Mouse (Mus musculus): ENCODE results near the gene Hoxd11.

Gene Hoxd11

DNA sequence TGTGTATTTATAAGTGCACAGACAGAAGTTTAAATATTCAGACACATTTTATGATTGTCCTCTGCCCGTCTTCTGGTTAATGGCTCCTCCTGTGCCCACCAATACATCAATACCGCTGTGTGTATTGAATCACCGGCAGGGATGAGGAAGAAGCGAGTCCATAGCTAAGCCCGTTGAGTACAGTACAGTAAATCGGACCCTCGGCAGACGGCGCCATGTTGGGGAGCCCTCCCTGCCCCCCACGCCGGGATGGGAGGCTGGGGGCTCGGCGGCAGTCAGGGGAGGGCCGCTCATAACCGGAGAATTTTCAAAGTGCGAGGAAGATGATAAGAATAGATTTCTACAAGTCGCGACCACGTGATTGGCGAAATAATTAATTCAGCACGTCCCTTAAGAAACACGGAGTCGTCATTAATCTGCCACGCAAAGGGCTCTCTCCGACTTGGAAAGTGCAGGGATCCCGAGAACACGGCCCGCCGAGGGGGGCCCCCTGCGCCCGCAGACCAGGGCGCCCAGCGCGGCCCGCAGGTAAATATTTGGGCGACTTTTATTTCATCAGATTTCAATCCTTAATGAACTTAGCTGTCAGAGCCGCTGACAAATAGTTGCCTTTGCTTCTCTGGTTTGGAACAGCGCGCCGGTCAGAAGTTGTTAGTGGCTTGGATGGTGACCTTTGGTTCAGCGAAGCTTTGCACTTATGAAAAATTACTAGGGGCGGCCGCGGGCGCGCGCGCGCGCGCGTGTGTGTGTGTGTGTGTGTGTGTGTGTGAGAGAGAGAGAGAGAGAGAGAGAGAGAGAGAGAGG, 53.4 kb downstream of the Hoxd11 start:
- DNase-seq, result no peak

- no peak for DNase-seq
These were observed 53.9 kb downstream of the Hoxd11 start for GRCm38 (mm10) chr2:74733317-74733661.

- DNase-seq, result no peak
These were observed 54.4 kb downstream of the Hoxd11 start for GRCm38 (mm10) chr2:74733765-74734164.

GRCm38 (mm10) chr2:74734451-74734850, 55.1 kb downstream of the Hoxd11 start:
- no peak for DNase-seq

DNA sequence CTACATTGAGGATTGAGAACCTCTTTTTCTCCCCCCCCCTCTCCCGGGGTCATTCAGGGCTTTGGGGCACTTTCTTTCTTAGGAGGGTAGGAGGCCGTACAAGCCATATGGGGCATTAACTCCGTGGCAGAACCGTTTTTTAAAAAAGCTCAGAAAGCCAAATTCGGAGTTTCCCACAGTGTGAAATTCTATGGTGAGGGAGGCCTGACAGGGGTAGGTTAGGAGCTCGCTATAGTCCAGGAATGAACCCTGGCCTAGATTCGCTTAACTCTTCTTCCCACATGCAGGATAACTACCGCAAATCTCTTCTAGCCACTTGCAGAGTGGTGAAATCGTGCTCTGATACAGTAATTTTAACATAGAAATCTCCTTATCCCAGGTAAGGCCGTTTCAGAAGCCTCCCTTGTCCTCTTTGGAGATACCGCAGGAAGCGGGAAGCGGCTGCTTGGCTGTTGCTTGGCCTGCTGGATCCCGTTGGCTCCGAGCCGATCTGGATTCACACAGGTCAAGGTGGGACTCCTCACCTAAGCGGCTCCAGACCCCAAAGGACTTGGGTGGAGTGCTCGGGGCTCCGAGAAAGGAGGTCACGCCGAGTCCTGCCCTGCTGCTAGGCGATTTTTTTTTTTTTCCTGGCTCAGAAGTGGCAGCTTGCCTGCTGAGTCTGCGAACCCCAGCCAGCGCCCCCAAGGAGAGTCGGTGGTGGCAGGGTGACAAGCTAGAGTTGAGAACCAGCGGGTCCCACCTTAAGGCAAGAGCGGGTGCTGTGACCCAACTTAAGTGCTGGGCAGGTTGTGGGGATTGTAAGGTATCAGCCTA, 55.8 kb downstream of the Hoxd11 start:
- DNase-seq, result no peak

DNA sequence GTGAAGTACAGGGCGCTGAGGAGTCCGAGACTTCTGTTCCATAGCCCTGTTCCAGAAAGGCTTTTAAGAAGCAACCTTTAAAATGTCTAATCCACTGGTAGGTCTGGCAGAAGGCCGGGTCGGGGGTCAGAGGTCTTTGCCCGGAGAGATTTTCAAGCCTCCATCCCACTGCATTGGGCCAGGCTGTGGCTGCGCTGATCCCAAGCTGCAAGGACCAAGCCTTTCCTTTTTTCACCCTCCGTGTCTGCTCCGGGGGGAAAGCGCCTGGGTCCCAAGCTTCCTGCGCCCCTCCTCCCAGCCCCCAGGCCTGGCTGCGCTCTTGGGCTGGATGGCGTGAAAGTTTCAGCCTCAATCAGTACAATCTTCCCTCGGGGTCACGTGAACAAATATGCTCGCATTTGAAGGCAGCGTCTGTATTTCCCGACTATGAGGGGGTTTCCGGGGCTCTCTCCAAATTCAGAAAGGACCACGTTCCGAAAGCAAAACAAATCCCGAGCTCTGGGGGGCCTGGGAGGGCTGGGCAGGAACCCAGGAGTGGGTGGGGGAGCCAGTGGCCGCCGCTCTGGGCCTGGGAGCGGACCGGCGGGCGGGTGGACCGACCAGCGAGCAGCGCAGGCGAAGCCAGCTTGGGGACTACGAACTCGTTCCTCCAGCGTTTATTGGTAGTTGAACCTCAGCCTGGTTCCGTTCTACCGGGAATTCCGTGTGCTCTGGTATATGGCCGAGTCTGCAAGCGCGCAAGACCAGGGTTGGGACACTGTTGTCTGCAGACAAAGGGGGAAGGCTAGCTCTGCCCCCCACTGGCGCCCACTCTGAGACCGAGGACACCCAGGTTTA, 56.7 kb downstream of the Hoxd11 start:
- DNase-seq, result no peak

Data from cerebellum, adult 18-20 months (tissue).